Mouse (Mus musculus) stomach, embryonic 14.5 days (tissue): Measurements from ENCODE around the gene Atp2b2. TPM values are rescaled to one million over a fixed set of nuclear protein-coding genes. Genes with fewer than 3 reads are reported as not detected.

Experiments
- ATAC-seq: fragments of 200-750 bp; cut with Nextera tagmentation; 2 replicates; pipeline ENCODE4 v1.8.0; 2017; ENCODE audit warnings: low read depth, moderate TSS enrichment; ENCODE audit not compliant: insufficient number of reproducible peaks, insufficient read depth, low FRiP score
- H3K27ac ChIP-seq: fragments of 300-500 bp; sonication (generic); 2 replicates; pipeline ENCODE4 v1.5.1; 2014; ENCODE audit warnings: mild to moderate bottlenecking, low read length, moderate library complexity, mixed read lengths
- H3K27me3 ChIP-seq: fragments of 300-500 bp; sonication (generic); 2 replicates; pipeline ENCODE4 v1.6.1; 2014; ENCODE audit warnings: low read length, control low read depth, mixed read lengths; ENCODE audit not compliant: control insufficient read depth, insufficient read depth
- H3K36me3 ChIP-seq: fragments of 300-500 bp; sonication (generic); 2 replicates; pipeline ENCODE4 v1.6.1; 2014; ENCODE audit warnings: mild to moderate bottlenecking, control low read depth, low read length, moderate library complexity, mixed read lengths; ENCODE audit not compliant: control insufficient read depth, insufficient read depth
- H3K4me1 ChIP-seq: fragments of 300-500 bp; sonication (generic); 2 replicates; pipeline ENCODE4 v1.6.1; 2014; ENCODE audit warnings: low read length, control low read depth, mixed read lengths; ENCODE audit not compliant: control insufficient read depth, insufficient read depth
- H3K4me2 ChIP-seq: fragments of 300-500 bp; sonication (generic); replicated peaks from 2 replicates; pipeline ENCODE4 v1.6.1; 2014; ENCODE audit warnings: low read depth, low read length, control low read depth
- H3K4me3 ChIP-seq: fragments of 300-500 bp; sonication (generic); 2 replicates; pipeline ENCODE4 v1.5.1; 2014; ENCODE audit warnings: low read depth, low read length, control low read depth
- H3K9ac ChIP-seq: fragments of 300-500 bp; sonication (generic); replicated peaks from 2 replicates; pipeline ENCODE4 v1.6.1; 2014; ENCODE audit warnings: low read depth, mild to moderate bottlenecking, control low read depth, low read length, moderate library complexity, mixed read lengths
- H3K9me3 ChIP-seq: fragments of 300-500 bp; sonication (generic); 2 replicates; pipeline ENCODE4 v1.6.1; 2016; ENCODE audit warnings: low read depth, low read length, control low read depth; ENCODE audit not compliant: control insufficient read depth
- WGBS: fragments of 180-500 bp; shearing (Covaris S2); extraction: QIAGEN DNeasy Blood & Tissue Kit; methylation state at CpG from one replicate; pipeline ENCODE4 v1.1.7; 2014; 5-methylcytosine and 5-hydroxymethylcytosine counted together
- polyA plus RNA-seq: library from polyadenylated mRNA; unstranded; fragments of >200 nt; fragmentation: Nextera tagmentation; extraction: Ambion mirVana; gene quantifications from 2 replicates; pipeline ENCODE4 v1.2.1, GENCODE M21; 2014

Atp2b2 gene
- polyA plus RNA-seq, 1 experiment from 2014 or later: 2.4 TPM

DNA sequence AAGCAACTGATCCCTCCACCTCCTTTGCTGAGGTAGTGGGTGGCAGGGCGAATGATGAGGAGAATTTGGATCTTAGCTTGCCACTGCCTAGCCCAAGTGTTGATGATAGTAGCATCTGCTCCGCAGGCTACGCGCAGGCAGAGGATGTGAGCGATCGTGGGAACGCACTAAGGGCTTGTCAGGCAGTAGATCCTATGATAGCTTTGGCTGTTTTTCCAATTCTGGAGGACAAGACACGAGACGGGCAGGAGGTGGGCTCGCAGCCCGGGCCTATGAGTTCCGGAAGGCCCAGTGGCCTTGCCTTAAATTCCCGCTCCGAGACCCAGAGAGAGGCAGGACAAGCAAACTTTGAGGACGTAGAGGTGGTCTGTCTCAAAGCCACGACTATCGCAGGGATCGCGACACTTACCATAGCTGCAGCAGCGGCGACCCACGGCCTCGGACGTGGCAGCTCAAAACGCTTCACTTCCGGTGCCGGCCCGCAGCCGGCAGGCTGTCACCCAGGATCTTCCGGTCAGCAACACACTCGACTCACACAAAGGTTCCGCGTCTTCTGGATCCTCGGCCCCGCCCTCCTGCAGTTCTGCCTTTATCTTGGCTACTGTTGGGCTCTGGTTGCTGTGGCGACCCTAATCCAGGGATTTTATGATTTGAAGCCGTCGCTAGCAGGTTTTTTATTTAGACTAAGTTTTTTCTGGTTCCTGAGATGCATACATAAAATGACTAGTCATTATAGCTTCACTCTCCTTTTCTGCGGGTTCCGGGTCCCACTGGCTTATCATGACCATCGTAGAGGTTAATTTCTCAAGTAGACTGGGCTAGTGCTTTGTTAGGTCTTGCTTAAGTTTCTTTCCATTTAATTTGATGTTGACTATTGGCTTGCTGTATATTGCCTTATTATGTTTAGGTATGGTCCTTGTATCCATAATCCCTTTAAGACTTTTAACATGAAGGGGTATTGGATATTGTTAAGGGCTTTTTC, 301.9 kb downstream of the Atp2b2 start, which contains the start of gene Sec13:
TSS of gene Sec13 (minus strand) at position 508 of the 982 bp plus-strand sequence.
- Histone ChIP-seq H3K4me2 (peak within 1 kb of the TSS; percentile 92), H3K9me3 (no peaks in the 10 kb centered on the region), H3K9ac (peak within 1 kb of the TSS; percentile 69), H3K27me3 (no peaks in the 10 kb centered on the region), H3K36me3 (peaks cover 12% of the 10 kb centered on the region), H3K27ac (0 out of 2 replicates have a peak within 1 kb of the TSS, but pooled peaks have one; percentile 11), H3K4me3 (peak within 1 kb of the TSS; percentile 77), H3K4me1 (peaks cover 8% of the 10 kb centered on the region)
- 7% methylated on average over 41 of the region's 41 CpGs for WGBS
- ATAC-seq: peak; percentile 75

DNA sequence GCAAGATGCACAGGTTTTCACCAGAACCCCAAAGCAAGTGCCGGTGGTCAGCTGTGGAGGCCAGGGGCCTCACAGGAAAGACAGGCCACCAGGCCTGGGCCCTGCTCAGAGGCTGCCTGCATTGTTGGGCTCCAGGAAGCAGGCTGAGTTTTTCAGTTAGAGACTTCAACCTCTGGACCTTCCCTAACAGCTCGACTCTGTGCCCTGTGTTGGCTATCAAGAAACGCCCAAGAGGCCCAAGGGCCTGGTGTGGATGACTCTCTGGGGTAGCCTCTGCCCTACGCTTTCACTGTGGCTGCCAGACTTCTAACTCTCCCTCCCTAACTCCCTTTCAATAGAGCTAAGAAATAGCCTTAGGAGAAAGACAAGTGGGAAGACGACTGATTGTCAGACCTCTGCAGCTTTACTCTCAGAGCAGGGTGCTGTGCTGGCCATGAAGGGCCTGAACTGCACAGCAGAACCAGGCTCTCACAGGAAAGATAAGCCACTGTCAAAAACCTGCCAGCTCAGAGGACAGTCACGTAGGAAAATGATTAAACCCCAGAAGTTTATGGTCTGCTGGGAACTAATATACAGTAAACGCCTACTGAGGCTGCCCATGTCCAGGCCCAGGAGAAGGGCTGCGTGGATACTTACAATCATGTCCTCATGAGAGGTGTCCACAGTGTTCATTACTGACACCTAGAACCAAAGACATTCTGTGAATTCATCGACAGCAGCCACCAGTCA, 304.9 kb downstream of the Atp2b2 start:
- Histone ChIP-seq H3K27ac (no peak overlapping the region), H3K9me3 (no peaks in the 10 kb centered on the region), H3K4me1 (peaks cover 8% of the 10 kb centered on the region), H3K27me3 (no peaks in the 10 kb centered on the region), H3K9ac (no peak overlapping the region), H3K36me3 (peaks cover 37% of the 10 kb centered on the region), H3K4me3 (no peak overlapping the region), H3K4me2 (no peak overlapping the region)
- ATAC-seq: no peak
- 93% methylated on average over 9 of the region's 9 CpGs for WGBS

- peaks cover 81% of the 10 kb centered on the region for H3K36me3 ChIP-seq
- H3K4me3 ChIP-seq: no peak overlapping the region
- no peak overlapping the region for H3K27ac ChIP-seq
- no peaks in the 10 kb centered on the region for H3K27me3 ChIP-seq
- H3K4me1 ChIP-seq: no peaks in the 10 kb centered on the region
- no peak overlapping the region for H3K9ac ChIP-seq
- 94% methylated on average over 3 of the region's 3 CpGs for WGBS
- H3K9me3 ChIP-seq: no peaks in the 10 kb centered on the region
- no peak for ATAC-seq
- no peak overlapping the region for H3K4me2 ChIP-seq
Observed at GRCm38 (mm10) chr6:113731296-113731695, 311.1 kb downstream of the Atp2b2 start.

DNA sequence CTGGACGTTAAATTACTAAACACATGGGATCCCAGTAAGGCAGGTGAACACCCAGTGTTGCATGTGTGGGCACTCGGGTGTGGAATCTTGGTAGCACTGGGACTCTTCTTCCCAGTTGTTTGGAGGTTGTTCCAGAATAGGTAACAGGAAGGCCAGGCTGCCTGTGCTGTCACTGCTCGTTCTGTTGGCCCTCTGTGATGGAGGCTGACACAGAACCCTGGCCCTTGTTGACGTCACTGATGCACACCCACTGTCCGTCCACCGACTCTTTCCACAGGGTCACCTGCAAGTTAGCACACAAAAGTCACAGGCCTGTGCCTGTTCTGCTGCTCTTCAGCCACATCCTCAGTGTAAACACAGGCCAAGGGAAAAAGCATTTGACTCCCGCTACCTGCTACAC, 314.2 kb downstream of the Atp2b2 start:
- Histone ChIP-seq H3K36me3 (peaks cover 64% of the 10 kb centered on the region), H3K4me1 (no peaks in the 10 kb centered on the region), H3K4me2 (no peak overlapping the region), H3K9me3 (no peaks in the 10 kb centered on the region), H3K9ac (no peak overlapping the region), H3K27ac (no peak overlapping the region), H3K4me3 (no peak overlapping the region), H3K27me3 (no peaks in the 10 kb centered on the region)
- 84% methylated on average over 7 of the region's 7 CpGs for WGBS
- no peak for ATAC-seq

DNA sequence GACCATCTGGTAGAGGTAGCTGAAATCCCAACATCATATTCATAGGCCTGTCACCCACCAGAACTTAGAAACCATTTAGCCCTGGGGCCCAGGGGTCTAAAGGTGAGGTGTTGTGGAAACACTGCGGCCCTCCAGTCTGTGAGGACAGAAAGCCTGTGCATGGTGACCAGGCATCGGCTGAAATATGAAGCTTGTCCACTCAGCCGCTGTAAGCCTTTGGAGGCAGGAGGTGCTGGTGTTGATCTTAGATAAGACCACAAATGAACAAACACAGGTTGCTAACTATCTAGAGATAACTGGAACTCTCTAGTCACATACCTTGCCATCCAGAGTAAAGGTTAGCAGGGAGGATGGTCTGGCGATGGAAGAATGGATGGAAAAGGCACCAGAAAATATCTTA, 321.4 kb downstream of the Atp2b2 start:
- no peak overlapping the region for H3K9ac ChIP-seq
- H3K27me3 ChIP-seq: no peaks in the 10 kb centered on the region
- peaks cover 38% of the 10 kb centered on the region for H3K36me3 ChIP-seq
- no peak overlapping the region for H3K4me3 ChIP-seq
- no peak overlapping the region for H3K4me2 ChIP-seq
- H3K9me3 ChIP-seq: no peaks in the 10 kb centered on the region
- H3K4me1 ChIP-seq: no peaks in the 10 kb centered on the region
- 73% methylated on average over 4 of the region's 4 CpGs for WGBS
- ATAC-seq: no peak
- no peak overlapping the region for H3K27ac ChIP-seq

DNA sequence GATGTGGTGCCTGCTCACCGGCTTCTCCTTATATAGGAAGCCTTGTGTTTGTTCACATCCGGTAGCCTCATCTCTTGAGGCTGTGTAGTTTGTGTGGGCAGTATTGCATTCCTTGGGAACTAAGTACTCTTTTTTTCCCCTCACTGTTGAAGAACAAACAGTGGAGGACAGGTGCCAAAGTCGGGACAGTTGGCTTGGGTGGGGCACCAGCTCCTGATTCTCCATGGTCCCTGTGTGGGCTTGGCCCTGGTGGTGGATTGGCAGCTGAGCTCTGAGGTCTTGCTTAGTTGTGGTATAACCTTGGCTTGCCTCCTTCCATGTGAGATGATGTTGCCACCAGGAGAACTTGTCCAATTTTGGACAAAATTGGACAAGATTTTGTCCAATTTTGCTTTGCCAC, 322.5 kb downstream of the Atp2b2 start, which contains the start of gene Ghrl:
TSS of gene Ghrl (minus strand) at position 3 of the 400 bp plus-strand sequence.
- no peak within 1 kb of the TSS for H3K4me2 ChIP-seq
- H3K36me3 ChIP-seq: peaks cover 45% of the 10 kb centered on the region
- no peak within 1 kb of the TSS for H3K4me3 ChIP-seq
- 59% methylated on average over 3 of the region's 3 CpGs for whole genome bisulfite sequencing
- no peak for ATAC-seq
- H3K27me3 ChIP-seq: no peaks in the 10 kb centered on the region
- no peaks in the 10 kb centered on the region for H3K4me1 ChIP-seq
- H3K9me3 ChIP-seq: no peaks in the 10 kb centered on the region
- no peak within 1 kb of the TSS for H3K9ac ChIP-seq
- H3K27ac ChIP-seq: no peak within 1 kb of the TSS

DNA sequence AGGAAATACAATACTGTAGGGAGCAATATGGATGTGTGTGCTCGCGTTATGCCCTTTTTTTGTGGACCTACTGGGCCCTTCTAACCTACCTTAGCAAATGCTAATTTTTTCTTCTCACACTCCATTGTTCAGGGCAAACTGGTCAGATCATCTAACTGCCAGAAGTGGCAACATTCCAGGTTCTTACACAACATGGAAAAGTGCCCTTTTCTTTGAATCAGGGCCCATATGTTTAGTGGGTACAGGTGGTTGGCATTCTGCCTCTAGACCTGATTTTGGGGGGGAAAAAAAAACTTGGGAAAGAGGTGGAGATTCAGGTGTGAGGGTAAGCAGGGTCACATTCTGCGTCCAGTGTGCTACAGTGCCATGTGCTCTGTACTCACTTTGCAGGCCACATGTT, 324.9 kb downstream of the Atp2b2 start:
- Histone ChIP-seq H3K36me3 (peaks cover 55% of the 10 kb centered on the region), H3K4me3 (no peak overlapping the region), H3K9ac (no peak overlapping the region), H3K4me2 (no peak overlapping the region), H3K9me3 (no peaks in the 10 kb centered on the region), H3K27ac (no peak overlapping the region), H3K4me1 (no peaks in the 10 kb centered on the region), H3K27me3 (no peaks in the 10 kb centered on the region)
- ATAC-seq: no peak
- 85% methylated on average over 3 of the region's 3 CpGs for WGBS

GRCm38 (mm10) chr6:113714797-113715196, 327.6 kb downstream of the Atp2b2 start:
- Histone ChIP-seq H3K9ac (no peak overlapping the region), H3K27me3 (no peaks in the 10 kb centered on the region), H3K9me3 (no peaks in the 10 kb centered on the region), H3K4me2 (no peak overlapping the region), H3K27ac (no peak overlapping the region), H3K4me1 (no peaks in the 10 kb centered on the region), H3K4me3 (no peak overlapping the region), H3K36me3 (peaks cover 65% of the 10 kb centered on the region)
- no peak for ATAC-seq
- WGBS: 65% methylated on average over 1 of the region's 1 CpGs
